Mouse (Mus musculus) layer of hippocampus, adult 11-12 months (tissue): ENCODE data around the gene Slc16a6.
A peak's percentile ranks its signal among the peaks of the same experiment; 100 is the strongest.
"Not testable (repeated sequence)": the region's sequence is repeated elsewhere in the genome, so short reads cannot be mapped to it uniquely, and the experiment has no call there.

Source experiments
- DNase-seq: peaks from one replicate; pipeline ENCODE4 v3.0.0; 2022; ENCODE audit warnings: low spot score

Slc16a6 gene

DNA sequence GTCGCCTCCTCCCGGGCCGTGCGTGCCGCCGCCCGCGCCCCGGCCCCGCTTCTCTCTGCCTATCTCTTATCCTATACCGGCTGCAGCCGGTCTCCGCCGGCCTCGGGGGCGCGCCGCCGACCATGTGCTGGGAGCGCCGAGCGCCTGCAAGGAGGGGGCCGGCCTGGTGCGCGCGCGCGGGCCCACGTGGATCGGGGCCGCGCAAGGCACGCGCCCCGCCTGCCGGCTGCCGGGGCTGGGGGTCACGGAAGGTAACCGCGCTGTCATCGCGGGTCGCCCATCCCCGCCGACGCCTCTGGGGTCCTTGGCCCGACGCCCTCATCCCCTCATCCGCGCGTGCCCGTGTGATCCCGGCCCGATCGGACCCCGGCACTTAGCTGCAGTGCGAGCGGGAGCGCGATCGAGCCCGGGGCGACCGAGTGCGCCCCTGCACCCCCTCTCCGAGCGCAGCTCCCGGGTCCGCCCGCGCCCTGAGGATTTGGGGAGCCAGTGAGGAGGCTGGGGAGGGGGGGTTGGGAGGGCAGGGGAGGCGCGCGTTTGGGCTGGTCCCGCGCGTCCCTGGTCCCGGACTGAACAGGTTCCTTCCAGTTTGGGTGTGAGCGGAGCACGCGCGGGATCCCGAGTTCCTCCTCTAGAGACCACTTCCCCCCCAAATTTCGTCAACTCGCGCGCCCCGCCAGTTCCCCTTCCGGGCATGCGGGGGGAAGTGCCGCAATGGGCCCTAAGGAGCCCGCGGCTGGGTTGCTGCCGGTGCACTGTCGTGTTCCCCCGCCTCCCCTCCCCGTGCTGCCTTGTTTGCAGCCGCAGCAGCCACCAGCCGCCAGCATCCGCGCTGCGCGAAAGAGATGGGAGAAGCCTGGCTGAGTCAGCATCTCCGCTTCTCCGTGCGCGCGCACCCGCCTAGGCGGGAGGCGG, at the start of gene Slc16a6, which contains the start of gene Arsg:
Gene Slc16a6 (minus strand): TSS at position 428 of the 915 bp plus-strand sequence.
Gene Arsg (plus strand): TSS at position 204 of the 915 bp plus-strand sequence.
- DNase-seq = peak; percentile 82

DNA sequence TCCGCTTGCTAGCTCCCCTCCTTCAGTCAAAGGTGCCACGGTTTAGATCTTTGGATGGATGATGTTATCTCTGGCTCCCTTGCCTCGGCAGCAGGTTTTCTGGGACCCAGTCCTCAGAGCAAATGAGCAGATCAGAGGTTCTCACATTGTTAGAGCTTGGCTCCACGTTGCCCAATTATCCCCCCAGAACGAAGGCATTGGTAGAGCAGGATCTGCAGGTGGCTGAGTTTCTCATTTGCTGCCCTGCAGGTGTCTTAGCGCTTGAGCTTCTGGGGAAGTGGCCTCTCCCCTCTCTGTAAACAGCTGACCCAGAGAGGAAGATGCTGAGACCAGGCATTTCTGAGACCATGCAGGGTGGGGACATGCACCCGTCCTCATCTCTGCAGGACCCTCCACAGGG, 47.6 kb upstream of the Slc16a6 start:
- DNase-seq = no peak

DNA sequence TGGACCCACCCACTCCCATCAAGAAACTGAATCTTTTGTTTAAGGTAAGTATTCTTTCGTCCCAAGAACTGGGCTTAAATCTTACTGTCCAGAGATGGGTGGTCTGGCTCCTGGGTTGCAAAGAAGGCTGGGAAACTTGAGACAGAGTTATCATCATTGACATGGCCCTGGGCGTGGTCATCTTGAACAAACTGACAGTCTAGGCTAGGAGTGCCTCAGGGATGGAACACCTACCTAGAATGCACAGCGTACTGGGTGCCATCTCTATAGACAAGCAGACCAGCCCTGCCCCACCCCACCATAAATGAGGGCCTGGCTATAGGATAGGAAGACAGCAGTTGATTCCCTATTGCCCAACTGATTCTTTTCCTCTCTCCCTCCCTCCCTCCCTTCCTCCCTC, 44.4 kb upstream of the Slc16a6 start:
- DNase-seq = no peak

DNA sequence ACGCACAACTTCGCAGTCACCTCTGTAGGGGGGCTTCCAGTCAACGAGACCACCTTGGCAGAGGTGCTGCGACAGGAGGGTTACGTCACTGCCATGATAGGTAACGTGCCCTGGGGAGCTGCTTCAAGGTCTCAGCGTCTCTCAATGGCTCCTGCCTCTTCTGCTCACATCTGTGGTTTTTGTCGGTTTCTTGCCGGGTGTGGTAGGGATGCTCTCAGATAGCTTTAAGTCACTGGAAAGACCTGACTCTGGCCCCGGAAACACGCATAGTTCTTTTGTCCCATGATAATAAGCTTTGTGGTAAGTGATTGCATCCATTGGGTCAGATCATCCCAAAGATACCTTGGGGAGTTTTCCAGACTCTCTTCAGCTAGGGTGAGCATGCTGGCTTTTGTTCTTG, 43.9 kb upstream of the Slc16a6 start:
- DNase-seq = no peak

DNA sequence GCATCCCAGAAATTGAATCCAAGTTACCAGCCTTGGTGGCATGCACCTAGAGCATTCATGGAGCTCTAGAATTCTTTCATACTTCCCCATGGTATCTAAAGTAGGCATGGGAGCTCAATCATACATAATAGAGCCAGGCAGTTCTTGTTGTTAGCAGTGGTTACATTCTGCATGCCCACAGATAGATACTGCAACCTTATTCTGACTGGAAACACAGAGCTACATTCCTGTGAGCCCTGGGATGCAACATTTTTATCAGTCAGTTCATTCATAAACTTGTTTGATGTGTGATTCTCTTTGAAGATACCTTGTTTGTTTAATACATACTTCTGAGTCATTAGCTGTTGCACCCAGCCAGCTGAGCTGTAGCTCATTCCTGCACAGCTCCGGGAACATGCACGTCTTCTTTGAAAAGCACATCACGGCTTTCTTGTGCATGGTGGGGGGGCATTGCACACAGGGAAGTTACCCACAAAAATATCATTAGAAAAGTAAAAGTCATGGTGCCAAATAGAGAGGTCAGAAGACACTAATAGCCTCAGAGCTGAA, 40.7 kb upstream of the Slc16a6 start:
- no peak for DNase-seq

DNA sequence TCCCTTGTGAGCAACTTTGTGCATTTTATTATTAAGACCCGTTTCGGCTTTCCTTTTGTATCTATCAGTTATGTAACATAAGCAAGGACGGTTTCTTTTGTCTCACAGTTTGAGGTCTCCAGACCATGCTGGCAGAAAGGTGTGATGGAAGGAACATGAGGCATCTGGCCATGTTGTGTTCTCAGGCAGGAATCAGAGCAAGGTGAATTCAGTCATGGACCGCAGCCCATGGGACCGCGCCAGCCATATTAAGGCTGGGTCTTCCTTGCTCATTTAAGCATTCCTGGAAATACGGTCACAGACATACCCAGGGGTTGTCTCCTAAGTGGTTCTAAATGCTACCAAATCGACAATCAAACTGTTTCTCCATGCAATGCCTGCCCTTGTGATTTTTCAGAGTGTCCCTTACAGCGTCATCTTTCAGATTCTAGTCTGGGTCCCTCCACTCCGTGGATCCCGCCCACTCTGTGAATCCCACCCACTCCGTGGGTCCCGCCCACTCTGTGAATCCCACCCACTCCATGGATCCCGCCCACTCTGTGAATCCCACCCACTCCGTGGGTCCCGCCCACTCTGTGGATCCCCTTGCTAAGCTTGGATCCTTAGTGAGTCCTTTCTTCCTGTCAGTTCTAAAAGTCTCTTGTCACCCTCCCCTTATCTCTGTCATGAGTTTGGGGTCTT, 39.7 kb upstream of the Slc16a6 start:
- DNase-seq = no peak

DNA sequence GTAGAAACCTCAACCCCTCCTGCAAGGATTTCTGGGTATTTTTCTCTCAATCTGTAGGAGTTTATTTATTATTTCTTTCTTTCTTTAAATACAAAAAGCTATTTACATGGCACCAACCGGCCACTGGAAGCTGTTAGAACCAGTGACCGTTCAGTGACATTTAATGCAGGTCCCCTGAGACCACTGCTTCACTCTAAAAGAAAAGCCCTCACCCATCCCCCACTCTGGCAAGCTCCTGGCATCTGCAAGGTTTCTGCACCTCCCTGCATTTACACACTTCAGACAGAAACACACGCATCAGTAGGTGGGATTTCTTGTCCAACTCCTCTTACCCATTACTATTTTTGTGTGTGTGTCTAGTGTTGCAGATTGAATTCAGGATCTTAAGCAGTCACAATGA, 33.7 kb upstream of the Slc16a6 start:
- DNase-seq = no peak

DNA sequence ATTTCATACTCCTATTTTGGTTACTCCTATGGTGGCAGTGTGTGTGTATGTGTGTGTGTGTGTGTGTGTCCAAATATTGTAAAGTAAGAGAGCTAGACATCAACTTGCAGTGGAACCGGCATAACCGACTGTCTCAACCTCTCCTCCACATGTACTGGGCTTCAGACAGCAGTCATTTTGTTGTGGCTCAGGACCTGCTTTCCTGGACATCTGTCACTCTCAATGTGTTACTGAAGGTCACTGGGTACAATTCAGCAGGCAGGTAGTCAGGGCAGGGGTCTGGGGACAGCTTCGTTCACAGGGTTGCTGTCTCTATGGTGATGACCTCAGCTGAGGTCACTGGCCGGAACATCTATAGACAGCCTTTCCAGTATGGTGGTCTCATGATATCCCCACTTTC, 32.4 kb upstream of the Slc16a6 start:
- no peak for DNase-seq

DNA sequence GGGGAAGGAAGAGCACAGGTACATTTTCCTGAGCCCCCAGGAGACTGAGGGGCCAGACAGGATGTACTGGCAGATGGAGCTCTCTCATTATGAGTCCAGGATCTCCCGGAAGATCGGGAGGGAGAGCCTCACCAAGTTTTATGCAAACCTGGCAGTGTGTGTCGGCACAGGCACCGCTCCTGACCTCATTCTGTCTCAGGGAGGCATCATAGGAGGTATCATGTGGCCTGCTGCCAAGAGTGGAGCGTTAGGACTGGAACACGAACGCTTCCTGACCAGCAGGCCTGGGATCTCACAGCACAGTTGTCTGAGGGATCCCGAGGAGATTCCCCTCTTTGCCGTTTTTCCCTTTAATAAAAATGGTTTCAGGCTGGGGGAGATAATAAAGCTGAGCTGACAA, 31.6 kb upstream of the Slc16a6 start:
- DNase-seq = no peak

DNA sequence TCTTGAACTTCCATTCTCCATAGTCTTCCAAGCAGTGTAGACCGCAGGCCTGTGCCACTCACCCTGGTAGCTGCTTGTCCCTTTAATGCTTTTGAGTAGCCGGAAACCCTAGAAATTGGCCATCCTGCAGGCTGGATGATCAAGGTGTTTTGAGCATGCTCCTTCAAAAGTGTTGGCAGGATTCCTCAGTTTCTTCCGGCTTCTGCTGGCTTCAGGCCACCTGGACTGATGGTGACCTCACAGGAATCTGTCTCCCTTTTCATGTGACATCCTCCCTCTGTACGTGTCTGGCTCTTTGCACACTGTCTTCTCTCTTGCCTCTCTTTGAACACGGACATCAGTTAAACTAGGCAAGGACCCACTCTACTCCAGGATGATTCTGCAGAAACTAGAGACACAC, 26.8 kb upstream of the Slc16a6 start:
- no peak for DNase-seq

DNA sequence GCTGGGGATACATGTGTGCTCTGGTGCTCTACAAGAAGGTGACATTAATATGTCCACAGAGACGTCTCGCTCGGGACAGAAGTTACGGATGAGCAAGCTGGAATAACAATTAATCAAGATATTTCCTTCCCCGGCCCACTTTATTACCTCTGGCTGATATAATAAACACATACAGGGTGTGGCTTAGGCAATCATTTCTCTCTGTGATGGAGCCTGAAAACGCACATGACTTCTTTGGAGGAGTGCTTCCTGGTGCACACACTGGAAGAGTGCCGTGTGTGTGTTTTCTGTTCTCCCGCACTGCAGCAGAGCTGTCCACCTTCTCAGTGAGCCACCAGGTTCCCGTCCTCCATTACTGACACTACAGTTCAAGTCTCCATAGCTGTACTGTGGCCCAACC, 24.6 kb upstream of the Slc16a6 start:
- DNase-seq = no peak

DNA sequence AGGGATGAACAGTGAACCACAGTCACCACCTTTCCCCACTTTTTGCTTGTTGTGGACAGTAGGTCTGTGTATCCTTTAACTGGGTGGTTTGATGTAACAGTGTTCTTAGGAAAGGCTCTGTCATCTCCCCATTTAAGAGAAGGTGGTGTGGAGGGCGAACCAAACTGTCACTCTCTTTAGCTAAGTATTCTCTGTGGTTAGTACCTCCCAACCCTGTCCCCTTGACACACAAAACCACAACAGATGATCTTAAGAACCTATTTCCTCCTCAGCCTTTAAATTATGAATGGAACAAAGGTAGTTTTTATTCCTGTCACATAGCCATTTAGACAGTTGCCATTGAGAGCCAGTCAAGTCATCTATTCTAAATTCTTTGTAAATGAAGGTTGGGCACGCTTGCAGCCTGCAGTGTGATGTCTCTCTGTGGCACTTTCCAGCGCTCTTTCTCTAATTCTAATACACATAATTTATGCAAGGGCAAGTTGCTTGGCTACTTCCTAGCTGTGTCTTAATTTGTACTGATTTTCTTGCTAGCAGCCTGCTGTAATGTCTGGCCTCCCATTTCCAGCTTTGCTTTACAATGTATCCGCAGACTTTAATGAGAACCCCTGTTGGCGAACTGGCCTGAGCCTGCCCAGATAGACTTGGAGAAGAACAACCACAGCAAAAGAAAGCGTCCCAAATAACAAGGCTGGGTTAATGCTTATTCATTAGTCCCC, 23.8 kb upstream of the Slc16a6 start:
- DNase-seq = no peak

DNA sequence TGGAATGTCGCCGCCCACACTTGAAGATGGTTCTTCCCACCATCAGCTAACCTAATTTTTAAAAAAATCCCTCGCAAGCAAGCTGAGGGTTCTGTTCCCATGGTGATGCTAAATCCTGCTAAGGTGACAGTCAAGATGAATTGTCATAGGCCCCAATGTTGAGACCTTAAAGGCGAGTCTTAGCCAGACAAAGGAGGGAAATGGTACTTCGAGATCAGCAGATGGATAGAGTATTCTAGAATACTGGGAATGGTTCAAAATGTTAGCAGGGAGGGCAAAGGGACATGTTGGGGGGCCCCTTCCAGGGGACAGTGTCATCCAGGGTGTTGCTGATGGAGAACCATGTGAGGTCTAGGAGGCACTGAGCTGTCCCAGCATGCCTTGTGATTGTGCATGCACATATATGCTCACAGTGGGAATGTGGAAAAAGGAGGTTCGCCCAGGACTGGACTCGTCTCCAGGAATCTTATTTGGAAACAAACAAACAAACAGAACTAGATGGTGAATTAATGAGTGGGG, 23.1 kb upstream of the Slc16a6 start:
- DNase-seq = no peak

DNA sequence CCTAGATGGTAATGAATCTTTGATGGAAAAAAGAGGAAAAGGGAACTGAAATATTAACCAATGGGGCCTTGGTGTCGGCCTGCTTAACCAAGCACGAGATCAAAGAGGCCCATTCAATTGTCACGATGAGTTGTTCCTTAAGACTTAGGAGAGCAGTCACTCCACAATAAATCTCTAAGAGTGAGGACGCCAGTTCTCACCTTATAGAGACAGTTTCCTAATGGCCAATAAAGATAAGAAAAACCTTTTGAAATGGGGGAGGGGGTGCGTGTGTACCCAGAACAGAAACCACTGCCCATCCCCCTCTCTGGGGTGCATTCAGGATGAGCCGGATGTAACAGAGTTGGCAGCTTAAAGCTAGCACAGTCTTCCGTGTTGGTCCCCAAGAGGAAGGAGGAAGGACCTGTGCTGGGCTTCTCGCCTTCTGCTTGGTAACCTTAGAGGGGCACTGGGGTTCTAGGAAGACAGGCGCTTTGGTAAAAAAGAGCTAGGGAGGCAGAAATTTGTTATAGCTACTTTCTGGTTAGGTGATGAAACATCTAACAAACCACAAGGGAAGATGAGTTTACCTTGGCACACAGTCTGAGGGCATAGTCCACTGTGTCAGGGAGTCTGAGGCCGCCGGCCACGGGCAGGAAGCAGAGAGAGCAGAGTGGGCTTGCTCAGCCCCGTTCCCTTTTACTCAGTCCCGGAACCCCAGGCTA, 22.5 kb upstream of the Slc16a6 start:
- DNase-seq = no peak

DNA sequence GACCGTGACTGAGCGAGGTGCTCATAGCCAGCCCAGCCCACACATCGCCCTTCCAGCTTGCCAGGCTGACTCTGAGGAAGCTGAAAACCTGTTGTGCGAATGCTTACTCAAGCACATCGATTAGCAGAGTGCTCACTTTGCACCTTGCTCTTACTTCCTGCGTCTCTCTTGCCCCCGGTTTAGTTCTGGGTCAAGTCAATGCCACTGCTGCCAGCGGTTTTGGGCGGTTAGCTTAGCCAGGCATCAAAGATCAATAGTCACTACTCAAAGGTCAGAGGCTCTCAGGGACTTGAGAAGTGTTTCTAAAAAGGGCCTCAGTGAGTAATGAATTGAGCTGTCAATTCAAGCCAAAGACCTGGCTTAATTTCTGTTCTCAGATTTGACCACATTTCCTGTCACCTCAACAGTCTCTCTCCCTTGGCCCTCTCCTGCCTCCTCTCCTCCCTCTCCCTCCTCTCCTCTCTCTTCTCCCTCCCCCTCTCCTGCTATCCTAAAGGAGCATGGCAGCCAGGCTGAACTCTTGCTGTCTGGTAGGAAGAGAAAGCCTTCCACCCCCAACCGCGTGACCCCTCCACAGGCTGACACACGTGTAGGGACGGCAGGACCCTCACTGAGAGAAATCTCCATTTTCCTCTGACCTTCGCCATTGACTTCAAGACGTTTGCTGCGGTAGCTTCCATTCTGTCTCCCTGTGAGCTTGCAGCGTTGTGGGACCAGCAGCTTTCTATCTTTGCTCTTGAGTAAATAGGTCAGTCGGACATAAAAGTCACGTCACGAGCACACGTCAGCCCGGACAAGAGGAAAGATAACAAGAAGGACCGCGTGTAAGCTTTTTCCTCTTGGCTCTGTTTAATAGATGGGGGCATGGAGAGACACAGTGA, 21.7 kb upstream of the Slc16a6 start:
- DNase-seq = no peak

DNA sequence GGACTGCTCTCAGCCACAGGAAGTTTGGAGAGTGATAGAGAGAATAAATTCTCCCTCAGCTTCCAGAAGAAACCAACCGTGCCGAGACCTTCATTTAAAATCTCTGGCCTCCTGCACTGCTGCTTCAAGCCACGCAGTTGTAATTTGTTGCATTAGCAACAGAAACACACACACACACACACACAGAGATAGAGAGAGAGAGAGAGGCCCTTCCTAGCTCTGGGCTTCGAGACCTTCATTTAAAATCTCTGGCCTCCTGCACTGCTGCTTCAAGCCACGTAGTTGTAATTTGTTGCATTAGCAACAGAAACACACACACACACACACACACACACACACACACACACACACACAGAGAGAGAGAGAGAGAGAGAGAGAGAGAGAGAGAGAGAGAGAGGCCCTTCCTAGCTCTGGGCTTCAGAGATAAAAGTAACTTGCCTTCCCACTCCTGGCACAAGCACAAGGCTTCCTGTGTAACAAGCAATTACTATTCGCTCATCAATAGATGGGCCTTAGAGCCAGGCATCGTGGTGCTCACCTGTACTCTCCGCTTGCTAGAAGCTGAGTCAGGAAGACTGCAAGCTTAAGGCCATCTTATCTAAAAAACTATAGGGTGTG, 19.6 kb upstream of the Slc16a6 start:
- not testable (repeated sequence) for DNase-seq

DNA sequence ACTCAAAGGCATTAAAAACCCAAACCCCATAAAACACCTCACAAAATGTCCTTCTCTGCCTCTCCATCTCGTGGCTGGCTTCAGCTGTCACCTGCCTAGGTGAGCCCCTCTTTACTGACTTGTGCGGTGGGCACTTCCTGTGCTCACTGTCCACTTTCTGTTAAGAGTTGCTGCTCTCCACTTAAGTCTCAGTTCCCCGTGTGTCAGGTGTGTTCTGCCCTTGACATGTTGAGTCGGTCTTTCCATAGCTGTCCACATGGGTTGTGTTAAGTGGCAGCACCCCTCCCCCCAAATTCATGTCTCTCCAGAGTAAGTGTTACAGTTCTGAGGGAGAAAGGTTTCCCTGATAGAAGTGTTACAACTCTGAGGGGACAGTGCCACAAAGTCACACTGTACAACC, 18.4 kb upstream of the Slc16a6 start:
- DNase-seq = no peak

DNA sequence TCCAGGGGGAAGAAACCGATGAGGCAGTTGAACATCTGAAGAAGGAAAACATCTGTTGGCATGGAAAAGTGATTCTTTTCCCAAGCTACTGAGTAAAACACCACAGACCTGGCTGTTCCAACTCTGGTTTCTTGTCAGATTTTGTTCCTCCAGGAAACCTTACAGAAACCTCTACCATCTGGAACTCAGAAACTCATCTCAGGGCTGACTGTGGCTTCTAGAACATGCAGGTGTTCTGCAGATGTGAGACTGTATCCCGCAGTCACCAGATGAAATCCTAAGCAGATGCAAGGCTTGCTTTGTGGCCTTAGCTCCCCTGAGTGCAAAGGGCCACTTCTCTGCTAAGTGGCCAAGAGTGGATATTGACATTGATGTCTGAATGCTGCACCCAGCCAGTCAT, 16.4 kb upstream of the Slc16a6 start:
- no peak for DNase-seq

DNA sequence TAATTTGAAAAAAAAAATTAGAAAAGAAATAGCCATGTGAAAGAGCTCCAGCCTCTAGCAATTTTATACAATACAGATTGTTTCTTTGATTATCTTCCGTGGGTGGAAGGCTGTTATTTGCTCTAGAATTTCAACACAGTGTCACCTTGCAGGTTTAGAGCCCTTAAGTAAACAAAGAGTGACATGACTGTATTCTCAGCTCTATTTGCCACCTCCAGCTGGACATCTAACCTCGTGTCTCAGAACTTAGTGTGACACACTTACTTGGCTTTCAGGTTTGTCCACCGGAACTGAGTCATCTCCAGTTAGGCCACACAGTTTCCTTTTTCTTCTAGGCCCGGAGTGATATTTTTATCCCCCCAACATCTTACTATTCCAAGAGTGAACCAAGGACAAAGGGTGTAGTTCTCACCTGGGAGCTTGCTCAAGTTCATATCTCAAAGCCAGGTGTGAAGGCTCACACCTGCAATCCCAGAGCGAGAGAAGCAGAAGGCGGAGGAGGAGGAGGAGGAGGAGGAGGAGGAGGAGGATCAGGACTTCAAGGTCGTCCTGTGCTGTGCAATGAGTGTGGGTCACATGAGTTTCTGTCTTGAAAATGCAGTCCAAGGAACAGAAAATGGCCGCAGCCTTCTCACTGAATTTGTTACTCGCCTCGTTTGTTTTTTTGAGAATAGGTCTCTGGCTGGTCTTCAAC, 14.7 kb upstream of the Slc16a6 start:
- no peak for DNase-seq
